In the genomic region with DNA sequence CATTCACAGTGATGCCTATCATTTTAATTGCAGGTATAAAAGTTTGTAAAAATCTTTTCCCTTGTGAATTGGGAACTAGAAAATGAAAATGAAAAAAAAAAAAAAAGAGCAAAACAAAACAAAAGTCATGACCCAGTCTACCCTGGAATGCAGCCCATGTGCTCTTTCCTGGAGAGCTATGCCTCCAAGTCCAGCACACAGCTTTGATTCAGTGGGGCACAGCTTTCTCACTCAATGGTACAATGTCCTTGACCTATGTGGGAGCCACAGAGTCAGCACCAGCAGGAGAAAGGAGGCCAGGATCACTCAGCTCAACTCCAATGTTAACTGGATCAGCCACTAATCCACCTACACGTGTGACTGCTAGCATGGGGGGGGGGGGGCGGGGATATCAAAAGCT, we compare ENCODE assay signal across 28 mouse cellular contexts. TPM values are rescaled to one million over a fixed set of nuclear protein-coding genes. Genes with fewer than 3 reads are reported as not detected.
A peak's percentile ranks its signal among the peaks of the same experiment; 100 is the strongest.
DNase-seq lines count a peak whose midpoint lies in the region; ATAC-seq and TF ChIP-seq lines count a peak whose summit lies in the region.
"Had no signal": no experiment of that assay in that cellular context is flagged by ENCODE, and none has a peak within 500 bp of the region (broad histone marks: within the 10 kb centered on the region; RNA-seq: fewer than 3 reads in every experiment).

No protein-coding gene starts in this region.

- H3K79me2 ChIP-seq in liver, adult 2 months (ENCODE audit: control insufficient read depth, insufficient read depth, low read length), result no peaks in the 10 kb centered on the region

- no peak for TF ChIP-seq POLR2A in liver, adult 2 months (IDR thresholded peaks at IDR 0.05; ENCODE audit: extremely low read depth, insufficient read depth, low read length)

- H3K36me3 ChIP-seq in liver, adult 2 months (ENCODE audit: control insufficient read depth, insufficient read depth, low read length), result no peaks in the 10 kb centered on the region
- no peaks in the 10 kb centered on the region for H3K36me3 ChIP-seq in liver, embryonic 11.5 days (ENCODE audit: control insufficient read depth, insufficient read depth, low read length)
- H3K36me3 ChIP-seq in midbrain, embryonic 13.5 days, result no peaks in the 10 kb centered on the region
- H3K36me3 ChIP-seq: embryonic facial prominence, embryonic 13.5 days; forebrain, embryonic 12.5 days; heart, embryonic 10.5 days; hindbrain, embryonic 12.5 days had no signal

- no peak overlapping the region for H3K9ac ChIP-seq in liver, adult 2 months (ENCODE audit: low read depth, low read length)
- H3K9ac ChIP-seq in liver, embryonic 11.5 days (ENCODE audit: low read depth, low read length), result no peak overlapping the region
- H3K9ac ChIP-seq in midbrain, embryonic 13.5 days (replicated peaks), result no peak overlapping the region
- H3K9ac ChIP-seq: embryonic facial prominence, embryonic 13.5 days; forebrain, embryonic 12.5 days; hindbrain, embryonic 12.5 days had no signal

- no peaks in the 10 kb centered on the region; the same call in 1 of the 2 replicates for H3K4me1 ChIP-seq in liver, adult 2 months (ENCODE audit: control insufficient read depth, insufficient read depth, low read length)
- H3K4me1 ChIP-seq in liver, embryonic 11.5 days (replicated peaks; ENCODE audit: control insufficient read depth, insufficient read depth, low read length), result peaks cover 5% of the 10 kb centered on the region
- H3K4me1 ChIP-seq in midbrain, embryonic 13.5 days (replicated peaks), result peaks cover 11% of the 10 kb centered on the region

- peaks cover 3% of the 10 kb centered on the region; the same call in 1 of the 2 replicates for H3K27me3 ChIP-seq in liver, adult 2 months (ENCODE audit: control insufficient read depth, insufficient read depth, low read length)
- peaks cover 30% of the 10 kb centered on the region for H3K27me3 ChIP-seq in liver, embryonic 11.5 days (replicated peaks; ENCODE audit: control insufficient read depth, insufficient read depth, low read length)
- H3K27me3 ChIP-seq in midbrain, embryonic 13.5 days, result peaks cover 42% of the 10 kb centered on the region
- H3K27me3 ChIP-seq: CH12.LX had no signal

- peak; percentile 55 for DNase-seq in adrenal gland, adult 2 months
- no peak for DNase-seq in adrenal gland, postnatal 4 days (ENCODE audit: low spot score in 2 of 2)
- DNase-seq in kidney, adult 11 months, result peak; percentile 27
- no peak for DNase-seq in kidney, adult 18-20 months
- peak; percentile 28 for DNase-seq in liver, adult 2 months (ENCODE audit: extremely low read depth, low read depth, low spot score)
- DNase-seq in liver, embryonic 11.5 days (ENCODE audit: low spot score), result no peak
- DNase-seq in gastrocnemius, postnatal 10 days, result no peak
- DNase-seq: cerebellum, adult 11-12 months; cerebellum, adult 9-10 months; cerebellum, postnatal 25 days; gastrocnemius, postnatal 25 days; heart, postnatal 10 days; heart, postnatal 4 days had no signal

- WGBS in liver, adult 2 months, result 65% methylated on average over 2 of the region's 2 CpGs
- 71% methylated on average over 2 of the region's 2 CpGs for WGBS in liver, embryonic 11.5 days
- 54% methylated on average over 2 of the region's 2 CpGs for WGBS in midbrain, embryonic 13.5 days

- no peak overlapping the region for H3K4me3 ChIP-seq in liver, adult 2 months (ENCODE audit: insufficient read depth, low read depth, low read length)
- no peak overlapping the region for H3K4me3 ChIP-seq in liver, embryonic 11.5 days (ENCODE audit: low read depth, low read length)
- H3K4me3 ChIP-seq in midbrain, embryonic 13.5 days (replicated peaks), result no peak overlapping the region
- H3K4me3 ChIP-seq: embryonic facial prominence, embryonic 13.5 days; forebrain, embryonic 12.5 days; heart, embryonic 10.5 days; hindbrain, embryonic 12.5 days had no signal

- H3K4me2 ChIP-seq in liver, embryonic 11.5 days, result no peak overlapping the region
- no peak overlapping the region for H3K4me2 ChIP-seq in midbrain, embryonic 13.5 days (replicated peaks)
- H3K4me2 ChIP-seq: embryonic facial prominence, embryonic 13.5 days; forebrain, embryonic 12.5 days; hindbrain, embryonic 12.5 days had no signal

- no peaks in the 10 kb centered on the region for H3K9me3 ChIP-seq in liver, embryonic 11.5 days (ENCODE audit: control insufficient read depth, low read length)
- no peaks in the 10 kb centered on the region for H3K9me3 ChIP-seq in midbrain, embryonic 13.5 days
- H3K9me3 ChIP-seq: embryonic facial prominence, embryonic 13.5 days; forebrain, embryonic 12.5 days; heart, embryonic 10.5 days; hindbrain, embryonic 12.5 days had no signal

- TF ChIP-seq CTCF in liver, adult 2 months (IDR thresholded peaks at IDR 0.05; ENCODE audit: low read depth, low read length), result no peak

- H3K27ac ChIP-seq in liver, adult 2 months (replicated peaks; ENCODE audit: insufficient read depth, low read depth, low read length), result no peak overlapping the region
- H3K27ac ChIP-seq in liver, embryonic 11.5 days (ENCODE audit: low read depth, low read length), result no peak overlapping the region
- H3K27ac ChIP-seq in midbrain, embryonic 13.5 days, result no peak overlapping the region
- H3K27ac ChIP-seq: embryonic facial prominence, embryonic 13.5 days; forebrain, embryonic 12.5 days; heart, embryonic 10.5 days; hindbrain, embryonic 12.5 days had no signal

- no peak for ATAC-seq in liver, embryonic 11.5 days (replicated peaks; ENCODE audit: low FRiP score)
- ATAC-seq in midbrain, embryonic 13.5 days, result no peak
- ATAC-seq: forebrain, embryonic 16.5 days; hindbrain, embryonic 16.5 days; inflammation-experienced regulatory T-cells, adult 6 months; intestine, postnatal 0 days had no signal

RNA-seq across cellular contexts. Expression of a gene that starts 9.5 kb away (rescaled TPM):
- 10 to 100 TPM; 12.3 to 15.5 TPM for total RNA-seq in adrenal gland, adult 2 months (2021)
- 22.0 and 23.5 TPM in 2 replicates for polyA plus RNA-seq in adrenal gland, adult 2 months (2012; rRNA removed)
- total RNA-seq in adrenal gland, postnatal 4 days (2021), result 10 to 100 TPM in 1 of 2 experiments, 1 to 10 TPM in 1; 8.4 to 11.4 TPM
- total RNA-seq in liver, adult 2 months (2014; rRNA removed), result 1.8 and 10.5 TPM in 2 replicates
- polyA plus RNA-seq in liver, adult 2 months (2012; rRNA removed), result 5.2 and 10.0 TPM in 2 replicates
- polyA plus RNA-seq in liver, embryonic 11.5 days (2014; fragmentation: Nextera tagmentation; extraction: Ambion mirVana), result 6.9 and 10.3 TPM in 2 replicates
- total RNA-seq in gastrocnemius, postnatal 10 days (2021), result 10 to 100 TPM; 13.9 to 19.7 TPM
- 2.6 and 5.7 TPM in 2 replicates for polyA plus RNA-seq in midbrain, embryonic 13.5 days (2015; fragmentation: Nextera tagmentation; extraction: Ambion mirVana)
- total RNA-seq: CH12.LX; granulocyte monocyte progenitor cell, adult 5-6 weeks had no signal
- polyA plus RNA-seq: inflammation-experienced regulatory T-cells, adult 6 months had no signal

RNA-seq across cellular contexts. Expression of a gene that starts 20.7 kb away (rescaled TPM):
- not detected for total RNA-seq in adrenal gland, adult 2 months (2021)
- polyA plus RNA-seq in adrenal gland, adult 2 months (2012; rRNA removed), result not detected in 2 replicates
- total RNA-seq in adrenal gland, postnatal 4 days (2021), result 1 to 10 TPM in 1 of 2 experiments, not detected in 1; 1.2 TPM
- not detected in 2 replicates for total RNA-seq in liver, adult 2 months (2014; rRNA removed)
- polyA plus RNA-seq in liver, adult 2 months (2012; rRNA removed), result not detected in 2 replicates
- polyA plus RNA-seq in liver, embryonic 11.5 days (2014; fragmentation: Nextera tagmentation; extraction: Ambion mirVana), result 0.26 TPM in 1 of 2 replicates, not detected in the other
- not detected for total RNA-seq in gastrocnemius, postnatal 10 days (2021)
- not detected in 2 replicates for polyA plus RNA-seq in midbrain, embryonic 13.5 days (2015; fragmentation: Nextera tagmentation; extraction: Ambion mirVana)
- total RNA-seq: CH12.LX; ES-E14; gastrocnemius, adult 18-20 months; gastrocnemius, postnatal 25 days; granulocyte monocyte progenitor cell, adult 5-6 weeks; heart, postnatal 10 days; heart, postnatal 4 days had no signal
- polyA plus RNA-seq: forebrain, embryonic 12.5 days; forebrain, embryonic 16.5 days; frontal cortex, adult 2 months; heart, embryonic 14.5 days; hindbrain, embryonic 12.5 days; hindbrain, embryonic 16.5 days; inflammation-experienced regulatory T-cells, adult 6 months; intestine, postnatal 0 days had no signal

Comparison
In these comparisons a context has a peak if more than half of its experiments do, and no peak if none do; other contexts are left out.
1. DNase-seq: peak in adrenal gland, adult 2 months (single experiment), kidney, adult 11 months (single experiment) and liver, adult 2 months (single experiment); none in adrenal gland, postnatal 4 days (0 of 2), kidney, adult 18-20 months (single experiment), liver, embryonic 11.5 days (single experiment) and gastrocnemius, postnatal 10 days (single experiment).